Mouse (Mus musculus) ES-Bruce4 (cell line): ENCODE data around the gene Tmem38a.

Experiments
- CTCF ChIP-seq: IDR thresholded peaks from one replicate; pipeline ENCODE4 v1.8.1; 2011; ENCODE audit warnings: low read depth, low read length
- EP300 ChIP-seq: IDR thresholded peaks from 2 replicates; pipeline ENCODE4 v1.6.1; 2011; ENCODE audit warnings: low read depth, low read length; ENCODE audit not compliant: insufficient read depth
- POLR2A ChIP-seq: IDR thresholded peaks from one replicate; pipeline ENCODE4 v1.8.1; 2011; ENCODE audit warnings: low read length; ENCODE audit not compliant: insufficient read depth

- no peak for TF ChIP-seq CTCF
- TF ChIP-seq EP300, result no peak
- TF ChIP-seq POLR2A, result no peak
Measured at GRCm38 (mm10) chr8:72577941-72578340, 6.1 kb downstream of the Tmem38a start.
